Mouse (Mus musculus) testis, adult 2 months (tissue): ENCODE results near the gene Nudt17. TPM values are rescaled to one million over a fixed set of nuclear protein-coding genes. Genes with fewer than 3 reads are reported as not detected.
"Not testable (repeated sequence)": the region's sequence is repeated elsewhere in the genome, so short reads cannot be mapped to it uniquely, and the experiment has no call there.

Experiments
- H3K27ac ChIP-seq: fragments of 200-500 bp; 2 replicates; pipeline ENCODE4 v1.5.1; 2012; ENCODE audit warnings: low read depth, low read length; ENCODE audit not compliant: control insufficient read depth, insufficient read depth
- H3K27me3 ChIP-seq: fragments of 200-500 bp; 2 replicates; pipeline ENCODE4 v1.6.1; 2012; ENCODE audit warnings: mild to moderate bottlenecking, low read length, moderate library complexity; ENCODE audit not compliant: control insufficient read depth, insufficient read depth
- H3K36me3 ChIP-seq: fragments of 200-500 bp; 2 replicates; pipeline ENCODE4 v1.6.1; 2012; ENCODE audit warnings: mild to moderate bottlenecking, low read length; ENCODE audit not compliant: control insufficient read depth, insufficient read depth
- H3K4me1 ChIP-seq: fragments of 200-500 bp; 2 replicates; pipeline ENCODE4 v1.6.1; 2012; ENCODE audit warnings: low read length; ENCODE audit not compliant: control insufficient read depth, insufficient read depth
- H3K4me3 ChIP-seq: fragments of 200-500 bp; 2 replicates; pipeline ENCODE4 v1.5.1; 2012; ENCODE audit warnings: low read depth, mild to moderate bottlenecking, low read length, moderate library complexity, mixed read lengths; ENCODE audit not compliant: control insufficient read depth
- CTCF ChIP-seq: fragments of 200-500 bp; IDR thresholded peaks from 2 replicates; pipeline ENCODE4 v1.5.1; 2012; ENCODE audit warnings: low read depth, mild to moderate bottlenecking, inconsistent platforms, low read length, moderate library complexity; ENCODE audit not compliant: control insufficient read depth, insufficient read depth, insufficient replicate concordance
- POLR2A ChIP-seq: fragments of 200-500 bp; IDR thresholded peaks from 2 replicates; pipeline ENCODE4 v1.6.1; 2012; ENCODE audit warnings: low read depth, mild to moderate bottlenecking, inconsistent platforms, low read length, moderate library complexity; ENCODE audit not compliant: control insufficient read depth
- polyA plus RNA-seq: library from polyadenylated mRNA; depleted of rRNA; stranded (reverse); fragments of >200 nt; gene quantifications from 2 replicates; pipeline ENCODE4 v1.2.3, GENCODE M21; 2012

Gene Nudt17
- polyA plus RNA-seq, 1 experiment = 2.1 TPM

- Histone ChIP-seq H3K4me1 (peaks cover 3% of the 10 kb centered on the region), H3K4me3 (no peak overlapping the region), H3K27ac (no peak overlapping the region), H3K36me3 (no peaks in the 10 kb centered on the region), H3K27me3 (no peaks in the 10 kb centered on the region)
- TF ChIP-seq POLR2A (no peak), CTCF (no peak)
Observed at GRCm38 (mm10) chr3:96690298-96690697, 18.1 kb downstream of the Nudt17 start.

GRCm38 (mm10) chr3:96688854-96689253 lies 19.5 kb downstream of the Nudt17 start:
- H3K27ac ChIP-seq = no peak overlapping the region
- H3K4me3 ChIP-seq = no peak overlapping the region
- H3K27me3 ChIP-seq = no peaks in the 10 kb centered on the region
- TF ChIP-seq CTCF = no peak
- TF ChIP-seq POLR2A = no peak
- H3K4me1 ChIP-seq = peaks cover 12% of the 10 kb centered on the region
- H3K36me3 ChIP-seq = no peaks in the 10 kb centered on the region

GRCm38 (mm10) chr3:96686057-96686456 lies 22.3 kb downstream of the Nudt17 start:
- H3K27me3 ChIP-seq = not testable (repeated sequence)

GRCm38 (mm10) chr3:96684822-96685156 lies 23.6 kb downstream of the Nudt17 start:
- Histone ChIP-seq H3K4me3 (peak overlapping the region; percentile 36), H3K4me1 (peaks cover 11% of the 10 kb centered on the region), H3K27me3 (no peaks in the 10 kb centered on the region), H3K27ac (no peak overlapping the region), H3K36me3 (no peaks in the 10 kb centered on the region)
- TF ChIP-seq CTCF (no peak), POLR2A (no peak)

More at GRCm38 (mm10) chr3:96686057-96686456, 22.3 kb downstream of the Nudt17 start:
- H3K36me3 ChIP-seq, H3K27ac ChIP-seq, H3K4me3 ChIP-seq: not testable (repeated sequence)
- peaks cover 11% of the 10 kb centered on the region for H3K4me1 ChIP-seq

- no peaks in the 10 kb centered on the region for H3K36me3 ChIP-seq
- no peak overlapping the region for H3K27ac ChIP-seq
- peaks cover 12% of the 10 kb centered on the region for H3K4me1 ChIP-seq
- TF ChIP-seq POLR2A (0 out of 2 replicates have a peak, but pooled peaks have one; percentile 32), CTCF (no peak)
- H3K4me3 ChIP-seq = peak overlapping the region; percentile 36; the same call in 1 of the 2 replicates
- no peaks in the 10 kb centered on the region for H3K27me3 ChIP-seq
Observed at GRCm38 (mm10) chr3:96684151-96684821, 24.1 kb downstream of the Nudt17 start.

- Histone ChIP-seq H3K27ac (no peak overlapping the region), H3K27me3 (no peaks in the 10 kb centered on the region), H3K4me3 (no peak overlapping the region), H3K36me3 (no peaks in the 10 kb centered on the region), H3K4me1 (peaks cover 13% of the 10 kb centered on the region; the same call in 1 of the 2 replicates)
- no peak for TF ChIP-seq POLR2A
- no peak for TF ChIP-seq CTCF
Observed at GRCm38 (mm10) chr3:96683496-96683895, 24.9 kb downstream of the Nudt17 start.

GRCm38 (mm10) chr3:96680269-96680956 lies 27.9 kb downstream of the Nudt17 start:
- no peak overlapping the region for H3K27ac ChIP-seq
- no peaks in the 10 kb centered on the region for H3K36me3 ChIP-seq
- no peaks in the 10 kb centered on the region for H3K27me3 ChIP-seq
- TF ChIP-seq CTCF = no peak
- no peak for TF ChIP-seq POLR2A
- H3K4me1 ChIP-seq = peaks cover 13% of the 10 kb centered on the region; the same call in 1 of the 2 replicates
- no peak overlapping the region for H3K4me3 ChIP-seq
